Mouse (Mus musculus) embryonic facial prominence, embryonic 14.5 days (tissue): Measurements from ENCODE around the gene Cfap44. TPM values are rescaled to one million over a fixed set of nuclear protein-coding genes. Genes with fewer than 3 reads are reported as not detected.

Experiments used
- ATAC-seq: fragments of 200-750 bp; cut with Nextera tagmentation; 2 replicates; pipeline ENCODE4 v1.8.0; 2017; ENCODE audit warnings: low read depth, moderate number of reproducible peaks, moderate TSS enrichment
- DNase-seq: peaks from one replicate; pipeline ENCODE4 v3.0.0-alpha.2; 2015; ENCODE audit warnings: low spot score
- H3K27ac ChIP-seq: fragments of 300-500 bp; sonication (generic); replicated peaks from 2 replicates; pipeline ENCODE4 v1.5.1; 2014; ENCODE audit warnings: low read depth, mild to moderate bottlenecking, low read length, moderate library complexity
- H3K27me3 ChIP-seq: fragments of 300-500 bp; sonication (generic); replicated peaks from 2 replicates; pipeline ENCODE4 v1.6.1; 2014; ENCODE audit warnings: low read length; ENCODE audit not compliant: control insufficient read depth, insufficient read depth
- H3K36me3 ChIP-seq: fragments of 300-500 bp; sonication (generic); 2 replicates; pipeline ENCODE4 v1.6.1; 2014; ENCODE audit warnings: low read length, mixed read lengths; ENCODE audit not compliant: control insufficient read depth, insufficient read depth
- H3K4me1 ChIP-seq: fragments of 300-500 bp; sonication (generic); 2 replicates; pipeline ENCODE4 v1.6.1; 2014; ENCODE audit warnings: antibody characterized with exemption, low read length; ENCODE audit not compliant: control insufficient read depth, insufficient read depth
- H3K4me2 ChIP-seq: fragments of 300-500 bp; sonication (generic); 2 replicates; pipeline ENCODE4 v1.6.1; 2014; ENCODE audit warnings: low read depth, mild to moderate bottlenecking, low read length, moderate library complexity, mixed read lengths
- H3K4me3 ChIP-seq: fragments of 300-500 bp; sonication (generic); 2 replicates; pipeline ENCODE4 v1.5.1; 2014; ENCODE audit warnings: low read depth, mild to moderate bottlenecking, low read length
- H3K9ac ChIP-seq: fragments of 300-500 bp; sonication (generic); 2 replicates; pipeline ENCODE4 v1.6.1; 2014; ENCODE audit warnings: low read depth, mild to moderate bottlenecking, low read length, moderate library complexity, mixed read lengths
- H3K9me3 ChIP-seq: fragments of 300-500 bp; sonication (generic); 2 replicates; pipeline ENCODE4 v1.6.1; 2016; ENCODE audit warnings: low read length; ENCODE audit not compliant: control insufficient read depth
- WGBS: fragments of 180-500 bp; shearing (Covaris S2); extraction: QIAGEN DNeasy Blood & Tissue Kit; methylation state at CpG from one replicate; pipeline ENCODE4 v1.1.7; 2014; 5-methylcytosine and 5-hydroxymethylcytosine counted together
- polyA plus RNA-seq: library from polyadenylated mRNA; unstranded; fragments of >200 nt; fragmentation: Nextera tagmentation; extraction: Ambion mirVana; gene quantifications from 2 replicates; pipeline ENCODE4 v1.2.1, GENCODE M21; 2014

The Cfap44 gene
- polyA plus RNA-seq, 1 experiment from 2014 or later: 2.4 TPM

GRCm38 (mm10) chr16:44457858-44458257 is 63.3 kb downstream of the Cfap44 start:
- Histone ChIP-seq H3K36me3 (no peaks in the 10 kb centered on the region), H3K27ac (no peak overlapping the region), H3K4me3 (no peak overlapping the region), H3K9ac (no peak overlapping the region), H3K4me2 (no peak overlapping the region), H3K4me1 (no peaks in the 10 kb centered on the region), H3K9me3 (no peaks in the 10 kb centered on the region), H3K27me3 (no peaks in the 10 kb centered on the region)
- DNase-seq (no peak), ATAC-seq (no peak)
- 90% methylated on average over 2 of the region's 2 CpGs for WGBS

GRCm38 (mm10) chr16:44458826-44459225 is 64.2 kb downstream of the Cfap44 start:
- DNase-seq: no peak
- Histone ChIP-seq H3K36me3 (no peaks in the 10 kb centered on the region), H3K4me2 (no peak overlapping the region), H3K27ac (no peak overlapping the region), H3K4me1 (no peaks in the 10 kb centered on the region), H3K9ac (no peak overlapping the region), H3K9me3 (no peaks in the 10 kb centered on the region), H3K4me3 (no peak overlapping the region), H3K27me3 (no peaks in the 10 kb centered on the region)
- WGBS: 89% methylated on average over 2 of the region's 2 CpGs
- ATAC-seq: no peak

DNA sequence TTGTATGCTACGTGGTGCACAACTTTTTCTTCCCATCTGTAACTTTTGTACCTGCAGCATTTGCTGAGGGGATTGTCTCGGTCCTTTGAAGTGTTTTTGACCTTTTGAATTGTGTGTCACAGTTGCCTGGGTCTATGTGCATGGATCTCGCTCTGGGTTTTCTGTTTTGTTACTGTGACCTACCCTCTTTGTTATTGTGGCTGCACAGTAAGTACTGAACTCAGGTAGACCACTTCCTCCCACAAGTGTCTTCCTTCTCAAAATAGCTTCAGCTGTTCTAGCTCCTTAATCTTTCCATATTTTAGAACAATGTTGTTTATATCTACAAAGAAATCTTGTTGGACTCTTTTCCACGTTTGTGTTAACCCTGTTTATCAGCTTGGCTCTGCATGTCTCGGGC is 66.3 kb downstream of the Cfap44 start:
- H3K36me3 ChIP-seq: no peaks in the 10 kb centered on the region
- DNase-seq (no peak), ATAC-seq (no peak)
- H3K27me3 ChIP-seq: no peaks in the 10 kb centered on the region
- no peak overlapping the region for H3K27ac ChIP-seq
- no peaks in the 10 kb centered on the region for H3K9me3 ChIP-seq
- H3K4me3 ChIP-seq: no peak overlapping the region
- WGBS: 78% methylated on average over 5 of the region's 5 CpGs
- H3K9ac ChIP-seq: no peak overlapping the region
- no peaks in the 10 kb centered on the region for H3K4me1 ChIP-seq
- no peak overlapping the region for H3K4me2 ChIP-seq

DNA sequence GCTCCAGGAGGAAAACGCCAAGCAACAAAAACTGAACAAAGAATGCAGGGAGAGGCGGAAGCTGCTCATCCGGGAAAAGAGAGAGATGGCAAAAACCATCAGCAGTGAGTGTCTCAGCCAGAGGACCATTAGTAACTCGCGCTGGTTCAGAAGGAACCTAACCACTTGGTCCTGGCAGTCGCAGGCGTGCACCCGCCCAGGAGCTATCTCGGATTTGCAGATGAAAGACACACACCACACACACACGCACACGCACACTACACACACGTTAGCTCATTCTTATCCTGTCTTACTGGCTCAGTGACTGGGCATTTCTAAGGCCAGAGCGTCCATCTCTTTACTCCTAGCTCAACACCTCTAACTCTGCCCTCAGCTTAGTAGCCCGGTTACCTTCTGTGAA is 80.7 kb downstream of the Cfap44 start:
- no peak for DNase-seq
- no peaks in the 10 kb centered on the region for H3K9me3 ChIP-seq
- H3K27ac ChIP-seq: no peak overlapping the region
- H3K4me3 ChIP-seq: no peak overlapping the region
- no peaks in the 10 kb centered on the region for H3K4me1 ChIP-seq
- no peaks in the 10 kb centered on the region for H3K27me3 ChIP-seq
- H3K9ac ChIP-seq: no peak overlapping the region
- WGBS: 83% methylated on average over 14 of the region's 14 CpGs
- no peaks in the 10 kb centered on the region for H3K36me3 ChIP-seq
- H3K4me2 ChIP-seq: no peak overlapping the region
- no peak for ATAC-seq

GRCm38 (mm10) chr16:44475682-44476375 is 81.2 kb downstream of the Cfap44 start:
- H3K4me3 ChIP-seq: no peak overlapping the region
- ATAC-seq: no peak
- no peaks in the 10 kb centered on the region for H3K27me3 ChIP-seq
- 85% methylated on average over 11 of the region's 11 CpGs for WGBS
- no peaks in the 10 kb centered on the region for H3K4me1 ChIP-seq
- H3K9ac ChIP-seq: no peak overlapping the region
- no peaks in the 10 kb centered on the region for H3K36me3 ChIP-seq
- no peak for DNase-seq
- H3K27ac ChIP-seq: no peak overlapping the region
- no peak overlapping the region for H3K4me2 ChIP-seq
- no peaks in the 10 kb centered on the region for H3K9me3 ChIP-seq

- Histone ChIP-seq H3K36me3 (peaks cover 12% of the 10 kb centered on the region), H3K27ac (no peak overlapping the region), H3K9ac (no peak overlapping the region), H3K27me3 (no peaks in the 10 kb centered on the region), H3K4me1 (no peaks in the 10 kb centered on the region), H3K9me3 (no peaks in the 10 kb centered on the region), H3K4me2 (0 out of 2 replicates have a peak overlapping the region, but pooled peaks have one; percentile 23), H3K4me3 (no peak overlapping the region)
- ATAC-seq (no peak), DNase-seq (no peak)
- 43% methylated on average over 18 of the region's 18 CpGs for WGBS
These were observed 84.2 kb downstream of the Cfap44 start for GRCm38 (mm10) chr16:44478767-44479166.

- WGBS: 88% methylated on average over 14 of the region's 14 CpGs
- no peak overlapping the region for H3K27ac ChIP-seq
- H3K4me1 ChIP-seq: no peaks in the 10 kb centered on the region
- DNase-seq (no peak), ATAC-seq (no peak)
- no peak overlapping the region for H3K4me3 ChIP-seq
- peaks cover 17% of the 10 kb centered on the region for H3K36me3 ChIP-seq
- no peak overlapping the region for H3K9ac ChIP-seq
- no peak overlapping the region for H3K4me2 ChIP-seq
- no peaks in the 10 kb centered on the region for H3K9me3 ChIP-seq
- no peaks in the 10 kb centered on the region for H3K27me3 ChIP-seq
These were observed 85.3 kb downstream of the Cfap44 start for GRCm38 (mm10) chr16:44479852-44480251.

- Histone ChIP-seq H3K4me3 (no peak overlapping the region), H3K4me2 (no peak overlapping the region), H3K27me3 (no peaks in the 10 kb centered on the region), H3K9me3 (no peaks in the 10 kb centered on the region), H3K9ac (no peak overlapping the region), H3K27ac (no peak overlapping the region), H3K36me3 (peaks cover 24% of the 10 kb centered on the region), H3K4me1 (no peaks in the 10 kb centered on the region)
- DNase-seq (peak; percentile 86), ATAC-seq (0 out of 2 replicates have a peak, but pooled peaks have one; percentile 7)
- 42% methylated on average over 7 of the region's 7 CpGs for WGBS
These were observed 86.0 kb downstream of the Cfap44 start for GRCm38 (mm10) chr16:44480616-44481015.
